Mouse (Mus musculus): ENCODE measurements around the gene Slc25a25. TPM values are rescaled to one million over a fixed set of nuclear protein-coding genes. Genes with fewer than 3 reads are reported as not detected.

The Slc25a25 gene
- polyA plus RNA-seq, 1 experiment from 2014 or later = 38.8 TPM

GRCm38 (mm10) chr2:32423481-32424331, 27.5 kb downstream of the Slc25a25 start:
- Histone ChIP-seq H3K4me1 (peaks cover 45% of the 10 kb centered on the region), H3K27me3 (no peaks in the 10 kb centered on the region), H3K27ac (peak overlapping the region; percentile 84), H3K9me3 (no peaks in the 10 kb centered on the region), H3K36me3 (replicated peaks) (peaks cover 26% of the 10 kb centered on the region), H3K4me3 (replicated peaks) (peak overlapping the region; percentile 37), H3K9ac (peak overlapping the region; percentile 47; the same call in 1 of the 2 replicates), H3K4me2 (peak overlapping the region; percentile 73)
- peak; percentile 90 for ATAC-seq (ENCODE audit: low FRiP score)
- WGBS = under 1% methylated on average over 14 of the region's 14 CpGs

- no peak for ATAC-seq (ENCODE audit: low FRiP score)
- Histone ChIP-seq H3K27ac (no peak overlapping the region), H3K9me3 (no peaks in the 10 kb centered on the region), H3K36me3 (replicated peaks) (peaks cover 45% of the 10 kb centered on the region), H3K4me1 (peaks cover 31% of the 10 kb centered on the region), H3K4me2 (no peak overlapping the region), H3K4me3 (replicated peaks) (no peak overlapping the region), H3K27me3 (no peaks in the 10 kb centered on the region), H3K9ac (no peak overlapping the region)
- WGBS = 95% methylated on average over 6 of the region's 6 CpGs
Measured at GRCm38 (mm10) chr2:32421851-32422251, 29.4 kb downstream of the Slc25a25 start.

DNA sequence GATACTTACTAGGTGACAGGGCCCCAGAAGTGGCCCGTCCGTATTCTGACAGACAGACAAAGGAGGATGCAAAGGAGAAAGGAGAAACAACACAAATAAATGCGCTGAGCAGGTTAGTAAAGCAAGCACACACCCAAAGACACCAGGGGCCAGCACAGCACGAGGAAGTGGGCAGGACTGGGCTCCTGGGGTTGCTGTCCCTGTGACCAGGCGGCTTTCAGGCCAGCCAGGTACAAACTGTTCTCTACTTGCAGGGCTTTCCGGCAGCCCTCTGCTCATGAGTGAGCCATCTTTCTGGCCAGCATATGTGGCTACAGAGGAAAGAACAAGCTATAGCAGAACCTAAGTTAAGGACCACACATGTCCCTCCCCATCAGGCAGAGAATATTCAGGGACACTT, 30.6 kb downstream of the Slc25a25 start:
- Histone ChIP-seq H3K27ac (no peak overlapping the region), H3K4me3 (replicated peaks) (no peak overlapping the region), H3K36me3 (replicated peaks) (peaks cover 57% of the 10 kb centered on the region), H3K4me2 (no peak overlapping the region), H3K4me1 (peaks cover 31% of the 10 kb centered on the region), H3K9ac (no peak overlapping the region), H3K9me3 (no peaks in the 10 kb centered on the region), H3K27me3 (no peaks in the 10 kb centered on the region)
- ATAC-seq (ENCODE audit: low FRiP score) = no peak
- 82% methylated on average over 6 of the region's 6 CpGs for WGBS

DNA sequence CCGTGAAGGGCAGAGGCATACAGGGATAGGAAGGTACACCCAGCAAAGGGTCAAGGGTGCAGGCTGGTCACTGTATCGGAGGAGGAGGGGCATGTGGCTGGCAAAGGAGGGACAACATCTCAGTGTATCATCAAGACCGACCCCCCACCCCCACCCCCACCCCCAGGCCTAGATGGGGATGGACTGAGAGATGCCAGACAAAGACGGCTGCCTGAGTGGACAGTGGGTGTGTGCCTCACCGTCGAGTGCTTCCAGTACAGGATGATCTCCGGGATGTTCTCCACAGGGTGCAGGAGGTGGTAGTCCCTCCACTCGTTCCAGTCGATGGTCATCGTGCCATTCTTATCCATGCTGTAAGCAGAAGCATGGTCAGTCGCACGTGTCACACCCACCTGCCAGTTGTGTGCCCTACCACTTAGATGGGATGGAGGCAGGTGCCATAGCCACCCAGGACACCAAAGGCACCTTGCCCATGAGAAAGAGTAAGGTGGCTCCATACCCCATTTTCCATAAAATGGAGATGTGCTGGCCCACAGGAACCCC, 31.1 kb downstream of the Slc25a25 start:
- Histone ChIP-seq H3K4me3 (replicated peaks) (no peak overlapping the region), H3K36me3 (replicated peaks) (peaks cover 62% of the 10 kb centered on the region), H3K4me2 (no peak overlapping the region), H3K9ac (no peak overlapping the region), H3K27me3 (no peaks in the 10 kb centered on the region), H3K4me1 (peaks cover 27% of the 10 kb centered on the region), H3K27ac (no peak overlapping the region), H3K9me3 (no peaks in the 10 kb centered on the region)
- ATAC-seq (ENCODE audit: low FRiP score) = no peak
- 91% methylated on average over 12 of the region's 12 CpGs for WGBS

DNA sequence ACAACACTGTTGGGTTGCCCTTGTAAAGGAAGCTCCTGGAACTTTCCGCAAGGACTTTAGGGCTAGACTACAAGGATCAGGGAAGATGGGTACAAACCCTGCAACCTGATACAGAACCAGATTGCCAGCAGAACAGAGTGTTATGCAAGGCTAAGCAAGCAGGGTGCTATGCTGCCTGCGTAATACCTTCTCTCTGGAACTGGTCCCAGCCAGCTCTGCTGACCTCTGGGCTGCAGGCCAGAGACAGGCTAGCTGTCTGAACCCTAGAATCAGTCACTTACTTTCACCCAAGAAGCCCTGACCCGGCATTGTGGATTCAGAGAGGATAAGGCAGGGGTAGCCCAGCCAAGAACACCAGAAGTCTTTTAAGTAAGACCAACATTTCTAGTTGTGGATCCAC, 31.9 kb downstream of the Slc25a25 start:
- WGBS = 93% methylated on average over 3 of the region's 3 CpGs
- Histone ChIP-seq H3K36me3 (replicated peaks) (peaks cover 70% of the 10 kb centered on the region), H3K4me2 (no peak overlapping the region), H3K4me1 (peaks cover 20% of the 10 kb centered on the region), H3K27me3 (no peaks in the 10 kb centered on the region), H3K9me3 (no peaks in the 10 kb centered on the region), H3K9ac (no peak overlapping the region), H3K27ac (no peak overlapping the region), H3K4me3 (replicated peaks) (no peak overlapping the region)
- ATAC-seq (ENCODE audit: low FRiP score) = no peak

DNA sequence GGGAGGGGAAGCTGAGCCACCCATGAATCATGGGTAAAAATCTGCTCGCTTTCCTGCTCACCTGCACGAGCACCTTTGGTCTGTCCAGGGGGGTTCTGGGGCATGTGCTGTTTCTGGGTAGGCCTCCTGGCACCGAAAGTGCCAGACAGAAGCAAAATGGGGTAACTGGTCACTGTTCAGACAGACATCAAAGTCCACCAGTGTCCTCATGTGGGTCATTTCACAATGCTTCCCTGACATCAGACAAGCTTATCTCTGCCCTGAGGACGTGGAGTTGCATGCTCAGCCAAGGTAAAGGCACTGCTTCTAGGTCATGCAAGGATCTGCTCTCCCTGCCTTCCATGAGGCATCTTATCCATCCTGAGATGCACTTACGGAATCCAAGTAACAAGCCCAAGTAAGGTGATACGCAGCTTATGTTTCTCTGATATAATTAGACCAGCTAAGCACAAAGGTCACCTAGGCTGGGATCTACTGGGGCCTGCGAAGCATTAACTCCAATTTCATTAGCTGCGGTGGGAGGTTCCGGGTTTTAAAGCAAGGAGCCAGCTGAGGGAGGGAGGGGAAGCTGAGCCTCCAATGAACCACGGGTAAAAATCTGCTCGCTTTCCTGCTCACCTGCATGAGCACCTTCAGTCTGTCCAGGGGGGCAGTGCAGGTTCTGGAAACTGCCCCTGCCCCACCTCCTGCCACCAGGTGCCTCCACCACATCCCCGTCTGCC, 32.7 kb downstream of the Slc25a25 start:
- Histone ChIP-seq H3K4me3 (replicated peaks) (no peak overlapping the region), H3K36me3 (replicated peaks) (peaks cover 77% of the 10 kb centered on the region), H3K9ac (no peak overlapping the region), H3K27ac (no peak overlapping the region), H3K4me2 (no peak overlapping the region), H3K27me3 (no peaks in the 10 kb centered on the region), H3K9me3 (no peaks in the 10 kb centered on the region), H3K4me1 (peaks cover 12% of the 10 kb centered on the region)
- WGBS = 81% methylated on average over 12 of the region's 12 CpGs
- ATAC-seq (ENCODE audit: low FRiP score) = no peak

GRCm38 (mm10) chr2:32417486-32417885, 33.8 kb downstream of the Slc25a25 start:
- no peaks in the 10 kb centered on the region for H3K27me3 ChIP-seq
- no peak overlapping the region for H3K9ac ChIP-seq
- no peak overlapping the region for H3K4me3 ChIP-seq (replicated peaks)
- no peak overlapping the region for H3K4me2 ChIP-seq
- H3K27ac ChIP-seq = no peak overlapping the region
- WGBS = 90% methylated on average over 8 of the region's 8 CpGs
- no peak for ATAC-seq (ENCODE audit: low FRiP score)
- H3K4me1 ChIP-seq = peaks cover 1% of the 10 kb centered on the region; the same call in 1 of the 2 replicates
- H3K9me3 ChIP-seq = no peaks in the 10 kb centered on the region
- H3K36me3 ChIP-seq (replicated peaks) = peaks cover 77% of the 10 kb centered on the region

DNA sequence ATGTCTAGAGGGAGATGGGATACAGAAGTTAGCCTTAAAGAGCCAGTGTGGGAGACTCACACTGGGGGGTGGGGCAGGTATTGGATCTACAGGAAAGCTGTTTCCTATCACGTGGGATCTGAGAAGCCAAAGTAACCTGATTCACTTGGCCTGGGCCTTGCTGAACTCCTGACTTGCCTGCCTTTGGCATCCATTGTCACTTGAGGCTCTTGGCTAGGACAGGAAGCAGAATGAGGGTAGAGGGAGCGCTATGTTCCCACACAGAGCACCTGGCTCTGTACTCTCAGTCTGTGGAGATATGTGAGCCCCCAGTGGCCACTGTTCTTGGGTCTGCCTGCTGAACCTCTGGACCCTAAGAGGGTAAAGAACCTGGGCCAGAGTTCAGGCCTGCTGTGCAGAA, 34.7 kb downstream of the Slc25a25 start:
- no peak for ATAC-seq (ENCODE audit: low FRiP score)
- H3K36me3 ChIP-seq (replicated peaks) = peaks cover 77% of the 10 kb centered on the region
- WGBS = 82% methylated on average over 2 of the region's 2 CpGs

GRCm38 (mm10) chr2:32415801-32416200, 35.4 kb downstream of the Slc25a25 start:
- no peaks in the 10 kb centered on the region for H3K4me1 ChIP-seq
- H3K27me3 ChIP-seq = no peaks in the 10 kb centered on the region
- 96% methylated on average over 12 of the region's 12 CpGs for WGBS
- no peak overlapping the region for H3K9ac ChIP-seq
- H3K4me3 ChIP-seq (replicated peaks) = no peak overlapping the region
- no peaks in the 10 kb centered on the region for H3K9me3 ChIP-seq
- peaks cover 72% of the 10 kb centered on the region for H3K36me3 ChIP-seq (replicated peaks)
- H3K4me2 ChIP-seq = no peak overlapping the region
- no peak overlapping the region for H3K27ac ChIP-seq
- no peak for ATAC-seq (ENCODE audit: low FRiP score)

More for the DNA sequence above, 34.7 kb downstream of the Slc25a25 start:
- no peaks in the 10 kb centered on the region for H3K27me3 ChIP-seq
- H3K27ac ChIP-seq = no peak overlapping the region
- no peak overlapping the region for H3K4me2 ChIP-seq
- H3K4me1 ChIP-seq = no peaks in the 10 kb centered on the region
- no peak overlapping the region for H3K4me3 ChIP-seq (replicated peaks)
- H3K9ac ChIP-seq = no peak overlapping the region
- H3K9me3 ChIP-seq = no peaks in the 10 kb centered on the region

DNA sequence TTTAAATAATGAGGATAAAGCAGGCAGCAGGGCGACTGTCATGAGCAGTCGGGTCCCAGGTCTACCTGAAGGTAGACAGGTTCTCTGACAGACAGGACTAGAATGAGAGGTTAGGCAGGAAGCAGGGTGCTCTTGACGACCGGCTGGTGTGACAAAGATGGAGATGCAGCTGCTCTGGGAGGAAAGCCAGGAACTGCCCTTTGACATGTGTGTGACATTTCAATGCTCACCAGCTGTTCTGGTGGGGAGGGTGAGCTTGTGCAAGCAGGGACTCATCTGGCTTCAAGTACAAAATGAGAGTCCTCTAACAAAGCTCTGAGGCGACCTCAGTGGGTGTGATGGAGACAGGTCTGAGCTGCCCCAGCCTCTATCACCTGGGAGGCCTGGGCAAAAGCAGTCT, 37.3 kb downstream of the Slc25a25 start:
- Histone ChIP-seq H3K4me1 (no peaks in the 10 kb centered on the region), H3K4me3 (replicated peaks) (no peak overlapping the region), H3K4me2 (no peak overlapping the region), H3K27ac (no peak overlapping the region), H3K27me3 (no peaks in the 10 kb centered on the region), H3K9ac (no peak overlapping the region), H3K36me3 (replicated peaks) (peaks cover 53% of the 10 kb centered on the region), H3K9me3 (no peaks in the 10 kb centered on the region)
- WGBS = 75% methylated on average over 5 of the region's 5 CpGs
- no peak for ATAC-seq (ENCODE audit: low FRiP score)

DNA sequence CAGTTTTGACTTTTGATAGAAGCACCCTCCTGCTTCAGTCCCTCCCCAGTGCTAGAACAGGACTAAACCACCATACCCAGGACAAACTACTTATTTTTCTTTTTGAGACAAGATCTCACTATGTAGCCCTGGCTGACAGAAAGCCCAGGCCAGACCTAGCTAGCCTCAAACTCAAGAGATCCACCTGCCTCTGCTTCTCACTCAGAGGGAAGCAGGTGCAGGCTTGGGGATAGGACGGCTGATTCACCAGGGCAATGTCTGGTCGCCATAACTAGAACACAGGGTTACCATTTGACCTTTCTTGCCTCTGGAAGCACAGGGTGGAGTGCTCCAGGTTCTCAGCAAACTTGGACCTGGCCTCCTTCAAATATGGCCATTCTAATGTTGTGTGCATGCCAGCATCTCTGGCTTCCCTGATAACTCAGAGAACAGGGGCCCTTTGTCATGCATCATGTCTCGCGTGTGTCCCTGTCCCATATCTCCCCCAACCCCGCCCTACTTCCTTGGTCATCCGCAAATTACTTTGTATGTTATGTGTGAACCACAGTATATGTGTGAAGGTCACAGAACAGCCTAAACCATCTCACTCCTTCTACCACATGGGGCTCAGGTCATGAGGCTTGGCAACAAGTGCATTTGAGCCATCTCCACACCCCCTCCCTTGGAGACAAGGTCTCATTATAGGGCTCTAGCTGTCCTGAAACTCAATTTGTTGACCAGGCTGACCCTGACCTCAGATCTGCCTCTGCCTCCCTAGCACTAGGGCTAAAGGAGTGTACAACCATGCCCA, 38.3 kb downstream of the Slc25a25 start:
- ATAC-seq (ENCODE audit: low FRiP score) = no peak
- H3K4me1 ChIP-seq = no peaks in the 10 kb centered on the region
- no peak overlapping the region for H3K4me2 ChIP-seq
- peaks cover 43% of the 10 kb centered on the region for H3K36me3 ChIP-seq (replicated peaks)
- H3K9ac ChIP-seq = no peak overlapping the region
- H3K27me3 ChIP-seq = no peaks in the 10 kb centered on the region
- no peaks in the 10 kb centered on the region for H3K9me3 ChIP-seq
- WGBS = 88% methylated on average over 6 of the region's 6 CpGs
- H3K4me3 ChIP-seq (replicated peaks) = no peak overlapping the region
- H3K27ac ChIP-seq = no peak overlapping the region

GRCm38 (mm10) chr2:32411407-32411806, 39.8 kb downstream of the Slc25a25 start:
- H3K9ac ChIP-seq = no peak overlapping the region
- no peak overlapping the region for H3K4me3 ChIP-seq (replicated peaks)
- H3K4me2 ChIP-seq = no peak overlapping the region
- no peaks in the 10 kb centered on the region for H3K4me1 ChIP-seq
- WGBS = 87% methylated on average over 7 of the region's 7 CpGs
- no peak for ATAC-seq (ENCODE audit: low FRiP score)
- no peak overlapping the region for H3K27ac ChIP-seq
- H3K9me3 ChIP-seq = no peaks in the 10 kb centered on the region
- peaks cover 2% of the 10 kb centered on the region; the same call in 1 of the 2 replicates for H3K27me3 ChIP-seq
- peaks cover 28% of the 10 kb centered on the region for H3K36me3 ChIP-seq (replicated peaks)
